Mouse (Mus musculus) heart, postnatal 14 days (tissue): Measurements from ENCODE around the gene BC003965. TPM values are rescaled to one million over a fixed set of nuclear protein-coding genes. Genes with fewer than 3 reads are reported as not detected.
"Not testable (repeated sequence)": the region's sequence is repeated elsewhere in the genome, so short reads cannot be mapped to it uniquely, and the experiment has no call there.

Experiments
- DNase-seq, 2 experiments: peaks; one replicate each; pipeline ENCODE4 v3.0.0; 2021 to 2022
- intact Hi-C: fragments of 180-260 bp; cut with DNase I; formaldehyde crosslinking; loops from one replicate; pipeline ENCODE4 v1.15.1; 2025
- total RNA-seq, 2 experiments: library from RNA; stranded (reverse); gene quantifications; 2 replicates each; pipeline ENCODE4 v1.2.3; 2021

BC003965 gene
- total RNA-seq, 2 experiments from 2014 or later, result 19.2 to 22.0 TPM

GRCm38 (mm10) chr17:25211705-25212104 is 27.4 kb downstream of the BC003965 start:
- DNase-seq, result no peak
- intact Hi-C loops, result no loop called here

- DNase-seq, result no peak
- intact Hi-C loops, result no loop called here
Measured at GRCm38 (mm10) chr17:25215431-25215830, 31.1 kb downstream of the BC003965 start.

- DNase-seq, result no peak
- intact Hi-C loops, result no loop called here
Measured at GRCm38 (mm10) chr17:25218967-25219366, 34.6 kb downstream of the BC003965 start.

- no peak for DNase-seq
- intact Hi-C loops, result no loop called here
Measured at GRCm38 (mm10) chr17:25219492-25220295, 35.3 kb downstream of the BC003965 start.

- intact Hi-C loops, result no loop called here
- DNase-seq, result no peak
Measured at GRCm38 (mm10) chr17:25220746-25221145, 36.4 kb downstream of the BC003965 start.

GRCm38 (mm10) chr17:25221821-25222503 is 37.6 kb downstream of the BC003965 start:
- peak; percentile 32 to 51 for DNase-seq
- intact Hi-C loops, result no loop called here

GRCm38 (mm10) chr17:25222504-25222940 is 38.2 kb downstream of the BC003965 start:
- intact Hi-C loops, DNase-seq: not testable (repeated sequence)

- intact Hi-C loops, result no loop called here
Measured at GRCm38 (mm10) chr17:25222951-25223601, 38.7 kb downstream of the BC003965 start.

GRCm38 (mm10) chr17:25224586-25225222 is 40.4 kb downstream of the BC003965 start:
- no peak for DNase-seq
- intact Hi-C loops, result no loop called here

More at GRCm38 (mm10) chr17:25222951-25223601, 38.7 kb downstream of the BC003965 start:
- DNase-seq, result no peak

- no peak for DNase-seq
- intact Hi-C loops, result no loop called here
Measured at GRCm38 (mm10) chr17:25225659-25226058, 41.3 kb downstream of the BC003965 start.

GRCm38 (mm10) chr17:25227991-25228390 is 43.6 kb downstream of the BC003965 start:
- DNase-seq, result no peak
- intact Hi-C loops, result no loop called here

- DNase-seq, intact Hi-C loops: not testable (repeated sequence)
Measured at GRCm38 (mm10) chr17:25230014-25230655, 45.8 kb downstream of the BC003965 start.

GRCm38 (mm10) chr17:25230700-25231099 is 46.3 kb downstream of the BC003965 start:
- intact Hi-C loops, result no loop called here

GRCm38 (mm10) chr17:25231621-25232020 is 47.3 kb downstream of the BC003965 start:
- DNase-seq, intact Hi-C loops: not testable (repeated sequence)

More at GRCm38 (mm10) chr17:25230700-25231099, 46.3 kb downstream of the BC003965 start:
- no peak for DNase-seq

- intact Hi-C loops, result no loop called here
- no peak for DNase-seq
Measured at GRCm38 (mm10) chr17:25235635-25236034, 51.3 kb downstream of the BC003965 start.

Other genes with a start within 250 kb of the BC003965 start
- 10 to 100 TPM; 66.2 to 70.4 TPM for gene Mapk8ip3, start 247.6 kb upstream of the BC003965 start, total RNA-seq
- gene Jpt2, start 223.9 kb upstream of the BC003965 start, total RNA-seq, result 10 to 100 TPM in 1 of 2 experiments, 1 to 10 TPM in 1; 7.5 to 11.1 TPM
- 10 to 100 TPM; 14.5 to 14.6 TPM for gene Cramp1l, start 168.8 kb upstream of the BC003965 start, total RNA-seq
- 1 to 10 TPM; 6.3 to 7.3 TPM for gene Ift140, start 168.5 kb upstream of the BC003965 start, total RNA-seq
- 10 to 100 TPM; 35.5 to 39.1 TPM for gene Tmem204, start 101.0 kb upstream of the BC003965 start, total RNA-seq
- gene Telo2, start 68.6 kb upstream of the BC003965 start, total RNA-seq, result 10 to 100 TPM; 11.2 to 13.3 TPM
- gene Ptx4, start 63.8 kb upstream of the BC003965 start, total RNA-seq, result 1 to 10 TPM; 4.6 to 7.2 TPM
- 10 to 100 TPM; 27.5 to 28.9 TPM for gene Clcn7, start 51.2 kb upstream of the BC003965 start, total RNA-seq
- not detected for gene Ccdc154, start 22.1 kb upstream of the BC003965 start, total RNA-seq
- gene Gm38655, start 9.1 kb upstream of the BC003965 start, total RNA-seq, result not detected
- gene Unkl, start 3.8 kb downstream of the BC003965 start, total RNA-seq, result 10 to 100 TPM; 10.8 to 10.9 TPM
- gene Gnptg, start 55.6 kb downstream of the BC003965 start, total RNA-seq, result 10 to 100 TPM; 13.1 to 14.3 TPM
- gene Tsr3, start 55.6 kb downstream of the BC003965 start, total RNA-seq, result 10 to 100 TPM in 1 of 2 experiments, 1 to 10 TPM in 1; 9.3 to 10.2 TPM
- gene Baiap3, start 71.8 kb downstream of the BC003965 start, total RNA-seq, result under 1 TPM; 0.17 to 0.63 TPM
- gene Ube2i, start 90.1 kb downstream of the BC003965 start, total RNA-seq, result 100 to 1,000 TPM; 119 to 121 TPM
- gene Prss34, start 113.8 kb downstream of the BC003965 start, total RNA-seq, result under 1 TPM; 0.53 to 0.54 TPM
- gene Prss28, start 124.1 kb downstream of the BC003965 start, total RNA-seq, result not detected
- gene Prss29, start 134.1 kb downstream of the BC003965 start, total RNA-seq, result not detected
- gene Tpsab1, start 161.0 kb downstream of the BC003965 start, total RNA-seq, result 1 to 10 TPM; 2.3 to 2.6 TPM
- gene Tpsb2, start 181.8 kb downstream of the BC003965 start, total RNA-seq, result 1 to 10 TPM; 5.2 to 5.7 TPM
- not detected for gene Tpsg1, start 184.7 kb downstream of the BC003965 start, total RNA-seq
- 1 to 10 TPM; 4.9 to 8.1 TPM for gene Cacna1h, start 249.2 kb downstream of the BC003965 start, total RNA-seq